Mouse (Mus musculus) ES-E14 (cell line): ENCODE measurements around the gene Iqcc.

Experiments used
- CHD2 ChIP-seq: IDR thresholded peaks from 2 replicates; pipeline ENCODE4 v1.6.1; 2014; ENCODE audit warnings: mild to moderate bottlenecking, low read depth, low read length, inconsistent platforms
- HCFC1 ChIP-seq: IDR thresholded peaks from 2 replicates; pipeline ENCODE4 v1.6.1; 2012; ENCODE audit warnings: low read length, inconsistent platforms, borderline replicate concordance; ENCODE audit not compliant: insufficient read depth
- MAFK ChIP-seq: IDR thresholded peaks from 2 replicates; pipeline ENCODE4 v1.6.1; 2014; ENCODE audit warnings: mild to moderate bottlenecking, low read depth, low read length, inconsistent platforms; ENCODE audit not compliant: insufficient read depth
- ZC3H11A ChIP-seq: IDR thresholded peaks from 2 replicates; pipeline ENCODE4 v1.6.1; 2012; ENCODE audit warnings: low read depth, mild to moderate bottlenecking, inconsistent platforms, low read length, borderline replicate concordance
- ZNF384 ChIP-seq: IDR thresholded peaks from 2 replicates; pipeline ENCODE4 v1.6.1; 2012; ENCODE audit warnings: low read depth, low read length, inconsistent platforms

DNA sequence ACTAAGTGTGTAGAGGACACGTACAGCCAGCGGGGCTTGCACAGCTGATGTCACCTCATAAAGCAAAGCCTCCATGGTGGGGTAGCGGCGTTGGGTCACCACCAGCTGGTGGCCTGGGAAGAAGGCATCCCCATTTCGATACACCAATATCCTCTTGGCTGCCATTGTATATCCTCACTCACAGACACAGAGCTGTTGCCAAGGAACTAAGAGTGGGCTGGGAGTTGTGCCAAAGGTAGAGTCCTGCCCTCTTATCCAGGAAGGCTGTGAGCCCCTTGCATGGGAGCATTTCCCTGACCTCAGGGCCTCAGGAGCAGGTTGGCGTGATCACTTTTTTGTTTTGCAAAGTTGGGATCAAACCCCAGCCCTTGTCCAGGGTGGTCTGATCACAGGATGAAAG lies 4.8 kb downstream of the Iqcc start, which contains the start of gene Dcdc2b:
- TF ChIP-seq MAFK (no peak), CHD2 (no peak), ZNF384 (no peak), ZC3H11A (no peak), HCFC1 (no peak)
